Mouse (Mus musculus) ES-E14 (cell line): ENCODE data around the gene Lyzl4. TPM values are rescaled to one million over a fixed set of nuclear protein-coding genes. Genes with fewer than 3 reads are reported as not detected.
A peak's percentile ranks its signal among the peaks of the same experiment; 100 is the strongest.

Experiments
- DNase-seq: peaks from one replicate; pipeline ENCODE4 v3.0.0-alpha.2; 2013; ENCODE audit warnings: low read depth, low spot score
- H3K27ac ChIP-seq: 2 replicates; pipeline ENCODE4 v1.5.1; 2012; ENCODE audit warnings: low read depth, mild to moderate bottlenecking, low read length, moderate library complexity, mixed read lengths; ENCODE audit not compliant: poor library complexity, insufficient read depth, severe bottlenecking
- H3K36me3 ChIP-seq: 2 replicates; pipeline ENCODE4 v1.6.1; 2012; ENCODE audit warnings: mild to moderate bottlenecking, low read length, moderate library complexity, mixed read lengths; ENCODE audit not compliant: control insufficient read depth, poor library complexity, insufficient read depth, severe bottlenecking
- H3K4me1 ChIP-seq, 2 experiments: fragments of 150-350 bp in 1 of 2; sonication (generic) in 1 of 2; 2 replicates each; pipeline ENCODE4 v1.6.1; 2012; ENCODE audit warnings: low read length in 2 of 2, mild to moderate bottlenecking in 1 of 2, mixed read lengths in 1 of 2; ENCODE audit not compliant: control insufficient read depth in 2 of 2, insufficient read depth in 2 of 2, poor library complexity in 1 of 2
- H3K4me3 ChIP-seq, 2 experiments: fragments of 150-350 bp in 1 of 2; sonication (generic) in 1 of 2; 2 replicates each; pipeline ENCODE4 v1.5.1; 2012; ENCODE audit warnings: low read length in 2 of 2, low read depth in 1 of 2, mild to moderate bottlenecking in 1 of 2, mixed read lengths in 1 of 2; ENCODE audit not compliant: insufficient read depth in 1 of 2, poor library complexity in 1 of 2, severe bottlenecking in 1 of 2
- H3K9ac ChIP-seq: 2 replicates; pipeline ENCODE4 v1.6.1; 2012; ENCODE audit warnings: low read depth, mild to moderate bottlenecking, low read length, mixed read lengths; ENCODE audit not compliant: poor library complexity, insufficient read depth, severe bottlenecking
- H3K9me3 ChIP-seq: fragments of 150-350 bp; sonication (generic); 2 replicates; pipeline ENCODE4 v1.6.1; 2012; ENCODE audit warnings: low read depth, mild to moderate bottlenecking, low read length; ENCODE audit not compliant: control insufficient read depth, insufficient read depth
- CHD2 ChIP-seq: IDR thresholded peaks from 2 replicates; pipeline ENCODE4 v1.6.1; 2014; ENCODE audit warnings: mild to moderate bottlenecking, low read depth, low read length, inconsistent platforms
- HCFC1 ChIP-seq: IDR thresholded peaks from 2 replicates; pipeline ENCODE4 v1.6.1; 2012; ENCODE audit warnings: low read length, inconsistent platforms, borderline replicate concordance; ENCODE audit not compliant: insufficient read depth
- MAFK ChIP-seq: IDR thresholded peaks from 2 replicates; pipeline ENCODE4 v1.6.1; 2014; ENCODE audit warnings: mild to moderate bottlenecking, low read depth, low read length, inconsistent platforms; ENCODE audit not compliant: insufficient read depth
- ZC3H11A ChIP-seq: IDR thresholded peaks from 2 replicates; pipeline ENCODE4 v1.6.1; 2012; ENCODE audit warnings: low read depth, mild to moderate bottlenecking, inconsistent platforms, low read length, borderline replicate concordance
- ZNF384 ChIP-seq: IDR thresholded peaks from 2 replicates; pipeline ENCODE4 v1.6.1; 2012; ENCODE audit warnings: low read depth, low read length, inconsistent platforms
- in situ Hi-C, 2 experiments: fragments of 600-800 bp; cut with MboI; formaldehyde crosslinking; loops; one replicate each; pipeline ENCODE4 v1.15.1; 2025; ENCODE audit warnings: low sequenced_read_pairs in 2 of 2, inconsistent platforms in 1 of 2; ENCODE audit not compliant: unreplicated experiment in 2 of 2
- total RNA-seq: library from RNA; depleted of rRNA; stranded (reverse); fragments of 300-350 nt; gene quantifications from 2 replicates; pipeline ENCODE4 v1.2.3, GENCODE M21; 2012

Lyzl4 gene
- total RNA-seq, 1 experiment: 0.58 TPM

- Histone ChIP-seq H3K9me3 (no peaks in the 10 kb centered on the region), H3K36me3 (no peaks in the 10 kb centered on the region), H3K4me3 (no peak overlapping the region), H3K4me1 (no peaks in the 10 kb centered on the region), H3K27ac (no peak overlapping the region), H3K9ac (no peak overlapping the region)
- TF ChIP-seq CHD2 (no peak), ZC3H11A (no peak), HCFC1 (no peak), ZNF384 (no peak), MAFK (no peak)
- DNase-seq: no peak
- in situ Hi-C loops: no loop called here
Measured at GRCm38 (mm10) chr9:121675556-121675955, 33.7 kb upstream of the Lyzl4 start.

- TF ChIP-seq ZC3H11A (no peak), MAFK (no peak), HCFC1 (no peak), ZNF384 (no peak), CHD2 (no peak)
- Histone ChIP-seq H3K4me1 (no peaks in the 10 kb centered on the region), H3K27ac (no peak overlapping the region), H3K36me3 (no peaks in the 10 kb centered on the region), H3K9ac (no peak overlapping the region), H3K9me3 (no peaks in the 10 kb centered on the region), H3K4me3 (no peak overlapping the region)
- in situ Hi-C loops: no loop called here
- DNase-seq: no peak
Measured at GRCm38 (mm10) chr9:121675011-121675410, 33.1 kb upstream of the Lyzl4 start.

DNA sequence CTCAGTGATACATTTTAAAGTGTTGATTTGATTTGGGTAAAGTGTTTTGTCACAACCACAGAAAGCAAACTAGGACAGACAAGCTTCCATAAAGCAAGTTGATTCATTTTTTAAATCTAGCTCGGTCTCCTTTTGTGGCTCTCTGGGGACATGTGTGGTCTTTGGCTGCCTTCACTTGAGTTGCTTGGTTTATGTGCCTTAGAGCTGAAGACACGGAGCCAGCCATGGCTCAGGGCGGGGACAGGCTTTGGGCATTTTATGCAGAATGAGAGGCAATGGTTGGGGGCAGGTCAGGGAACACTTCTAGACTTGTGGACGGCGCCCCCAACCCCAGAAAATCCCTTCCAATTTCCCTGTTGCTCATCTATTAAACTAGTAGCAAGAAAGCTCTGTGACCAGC lies 31.8 kb upstream of the Lyzl4 start:
- Histone ChIP-seq H3K9me3 (no peaks in the 10 kb centered on the region), H3K36me3 (no peaks in the 10 kb centered on the region), H3K9ac (no peak overlapping the region), H3K27ac (no peak overlapping the region), H3K4me3 (no peak overlapping the region), H3K4me1 (no peaks in the 10 kb centered on the region; a peak in 1 of 4 replicates)
- no peak for DNase-seq
- no peak for TF ChIP-seq ZC3H11A
- in situ Hi-C loops: no loop called here

DNA sequence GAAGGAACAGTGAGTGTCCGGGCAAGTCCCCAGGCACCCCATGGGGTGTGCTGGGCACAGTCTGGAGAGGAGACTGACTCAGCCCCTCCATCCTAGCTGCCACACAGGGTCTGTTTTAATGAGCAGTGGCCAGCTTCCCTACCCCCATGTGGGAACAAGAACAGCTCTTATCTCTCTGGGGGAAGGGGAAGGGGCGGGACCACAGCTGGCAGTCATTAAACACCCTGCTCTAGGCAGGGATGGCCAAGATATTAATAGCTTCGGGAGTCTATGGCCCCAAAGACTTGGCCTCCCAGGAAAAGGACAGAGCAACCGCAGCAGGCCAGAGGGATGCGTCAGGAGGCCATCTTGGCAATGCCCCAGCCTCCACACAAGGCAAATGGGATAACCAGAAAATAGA lies 30.4 kb upstream of the Lyzl4 start:
- Histone ChIP-seq H3K4me1 (no peaks in the 10 kb centered on the region; a peak in 1 of 4 replicates), H3K27ac (no peak overlapping the region), H3K9ac (no peak overlapping the region), H3K9me3 (no peaks in the 10 kb centered on the region), H3K4me3 (no peak overlapping the region), H3K36me3 (no peaks in the 10 kb centered on the region)
- TF ChIP-seq MAFK (no peak), HCFC1 (no peak), ZC3H11A (no peak), ZNF384 (no peak), CHD2 (no peak)
- in situ Hi-C loops: no loop called here
- DNase-seq: no peak

- in situ Hi-C loops: no loop called here
- TF ChIP-seq MAFK (no peak), CHD2 (no peak), HCFC1 (no peak), ZNF384 (no peak), ZC3H11A (no peak)
- no peaks in the 10 kb centered on the region; a peak in 1 of 4 replicates for H3K4me1 ChIP-seq
- H3K9ac ChIP-seq: no peak overlapping the region
- H3K36me3 ChIP-seq: no peaks in the 10 kb centered on the region
- H3K9me3 ChIP-seq: no peaks in the 10 kb centered on the region
- peak; percentile 65 for DNase-seq
- H3K27ac ChIP-seq: no peak overlapping the region
- H3K4me3 ChIP-seq: no peak overlapping the region
Measured at GRCm38 (mm10) chr9:121671300-121671699, 29.4 kb upstream of the Lyzl4 start.
